Mouse (Mus musculus) gastrocnemius, postnatal 4 days (tissue): ENCODE results near the gene Prima1. TPM values are rescaled to one million over a fixed set of nuclear protein-coding genes. Genes with fewer than 3 reads are reported as not detected.
A peak's percentile ranks its signal among the peaks of the same experiment; 100 is the strongest.

Source experiments
- DNase-seq, 2 experiments: peaks; one replicate each; pipeline ENCODE4 v3.0.0; 2021 to 2022; ENCODE audit warnings: low spot score in 2 of 2, mixed read lengths in 2 of 2
- total RNA-seq, 2 experiments: library from RNA; stranded (reverse); gene quantifications; 2 replicates each; pipeline ENCODE4 v1.2.3; 2021

The Prima1 gene
- total RNA-seq, 2 experiments from 2014 or later = 1.8 to 2.3 TPM

GRCm38 (mm10) chr12:103229058-103229457 is 12.9 kb downstream of the Prima1 start:
- no peak for DNase-seq

GRCm38 (mm10) chr12:103226121-103226520 is 15.8 kb downstream of the Prima1 start:
- DNase-seq = no peak

- no peak for DNase-seq
Measured at GRCm38 (mm10) chr12:103223671-103224070, 18.3 kb downstream of the Prima1 start.

GRCm38 (mm10) chr12:103215877-103216610 is 25.9 kb downstream of the Prima1 start:
- no peak for DNase-seq

- DNase-seq = no peak
Measured at GRCm38 (mm10) chr12:103214797-103215196, 27.2 kb downstream of the Prima1 start.

- no peak for DNase-seq
Measured at GRCm38 (mm10) chr12:103214270-103214669, 27.7 kb downstream of the Prima1 start.

- no peak for DNase-seq
Measured at GRCm38 (mm10) chr12:103213591-103213990, 28.4 kb downstream of the Prima1 start.

- DNase-seq = no peak
Measured at GRCm38 (mm10) chr12:103211078-103211477, 30.9 kb downstream of the Prima1 start.

- no peak for DNase-seq
Measured at GRCm38 (mm10) chr12:103209581-103209980, 32.4 kb downstream of the Prima1 start.

GRCm38 (mm10) chr12:103205561-103205960 is 36.4 kb downstream of the Prima1 start:
- no peak for DNase-seq

- DNase-seq = peak; percentile 40 to 47
Measured at GRCm38 (mm10) chr12:103202592-103203544, 39.1 kb downstream of the Prima1 start.

GRCm38 (mm10) chr12:103192996-103193395 is 49.0 kb downstream of the Prima1 start:
- DNase-seq = no peak

GRCm38 (mm10) chr12:103189771-103190170 is 52.2 kb downstream of the Prima1 start:
- DNase-seq = no peak

- DNase-seq = no peak
Measured at GRCm38 (mm10) chr12:103188223-103188622, 53.7 kb downstream of the Prima1 start.

GRCm38 (mm10) chr12:103187020-103187419 is 54.9 kb downstream of the Prima1 start:
- DNase-seq = no peak

GRCm38 (mm10) chr12:103183057-103183456 is 58.9 kb downstream of the Prima1 start:
- DNase-seq = no peak

GRCm38 (mm10) chr12:103168892-103169291 is 73.1 kb downstream of the Prima1 start:
- DNase-seq = no peak

GRCm38 (mm10) chr12:103164101-103165030 is 77.6 kb downstream of the Prima1 start:
- no peak for DNase-seq

GRCm38 (mm10) chr12:103163596-103163995 is 78.4 kb downstream of the Prima1 start:
- DNase-seq = no peak

- DNase-seq = no peak
Measured at GRCm38 (mm10) chr12:103160721-103161120, 81.2 kb downstream of the Prima1 start.

- DNase-seq = no peak
Measured at GRCm38 (mm10) chr12:103159016-103159415, 82.9 kb downstream of the Prima1 start.
